Comparison of ENCODE assay signal across 9 mouse cellular contexts in the genomic region with DNA sequence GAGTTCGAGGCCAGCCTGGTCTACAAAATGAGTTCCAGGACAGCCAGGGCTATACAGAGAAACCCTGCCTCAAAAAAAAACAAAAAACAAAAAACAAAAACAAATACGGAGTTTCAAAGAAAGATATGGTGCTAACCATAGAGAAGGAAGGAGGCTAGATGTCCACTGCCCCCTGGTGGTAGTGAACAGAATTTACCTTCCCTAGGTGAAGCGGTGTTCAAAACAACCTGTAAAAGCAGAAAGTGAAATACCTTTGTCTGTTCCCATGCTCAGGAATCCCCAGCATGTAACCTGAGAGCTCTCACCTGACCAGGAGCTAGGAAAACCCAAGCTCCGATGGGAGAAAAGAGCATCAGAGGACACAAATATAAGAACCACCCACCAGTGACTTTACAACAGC.
DNase-seq lines count a peak whose midpoint lies in the region; ATAC-seq and TF ChIP-seq lines count a peak whose summit lies in the region.
"Had no signal": no experiment of that assay in that cellular context is flagged by ENCODE, and none has a peak within 500 bp of the region (broad histone marks: within the 10 kb centered on the region; RNA-seq: fewer than 3 reads in every experiment).

No protein-coding gene starts in this region.

- POLR2A ChIA-PET in Patski (lab: Charles Lee), result no interaction called here

- intact Hi-C loops in left cerebral cortex, adult 2 months (cut with DNase I), result no loop called here
- intact Hi-C loops in left cerebral cortex, postnatal 25 days (cut with DNase I), result no loop called here

- peak; percentile 59 for TF ChIP-seq CTCF in left cerebral cortex, adult 2 months (IDR thresholded peaks at IDR 0.05)
- peak; percentile 66 for TF ChIP-seq CTCF in Patski (IDR thresholded peaks at IDR 0.05)

- DNase-seq in left cerebral cortex, adult 2 months (ENCODE audit: extremely low spot score in 1 of 2, low spot score in 2 of 2), result no peak
- DNase-seq in left cerebral cortex, postnatal 25 days (ENCODE audit: low spot score in 2 of 2), result no peak
- no peak for DNase-seq in Patski (ENCODE audit: low read depth, low spot score)
- DNase-seq in embryo, embryonic 10 days (ENCODE audit: low spot score), result peak; percentile 34
- peak; percentile 36 for DNase-seq in naive thymus-derived CD4-positive, alpha-beta T cell, adult 2 months (ENCODE audit: low read depth)
- no peak for DNase-seq in layer of hippocampus, adult 8-10 months (ENCODE audit: low spot score in 2 of 2)
- no peak for DNase-seq in left cerebral cortex, adult 11 months (ENCODE audit: low spot score)
- DNase-seq: liver, embryonic 13.5 days had no signal

- no peaks in the 10 kb centered on the region for H3K27me3 ChIP-seq in Patski
- H3K27me3 ChIP-seq: heart, embryonic 13.5 days; liver, embryonic 13.5 days had no signal

- H3K27ac ChIP-seq in left cerebral cortex, adult 2 months, result no peak overlapping the region
- H3K27ac ChIP-seq: heart, embryonic 13.5 days; liver, embryonic 13.5 days had no signal

- no peak overlapping the region for H3K4me3 ChIP-seq in left cerebral cortex, adult 2 months
- H3K4me3 ChIP-seq: heart, embryonic 13.5 days; liver, embryonic 13.5 days had no signal

- ATAC-seq in Patski, result no peak

- CTCF ChIA-PET in Patski (lab: Charles Lee), result interaction anchor here (3.1 kb wide), 1 partner anchor 75 kb away, joined by 15 read pairs; no protein-coding TSS in a partner anchor

- in situ Hi-C loops in Patski (cut with MboI; ENCODE audit: low pct_unique_long_range_greater_than_20kb), result no loop called here

Comparison
In these comparisons a context has a peak if more than half of its experiments do, and no peak if none do; other contexts are left out.
1. DNase-seq: peak in embryo, embryonic 10 days (single experiment) and naive thymus-derived CD4-positive, alpha-beta T cell, adult 2 months (single experiment); none in left cerebral cortex, adult 2 months (0 of 2), left cerebral cortex, postnatal 25 days (0 of 2), Patski (single experiment), layer of hippocampus, adult 8-10 months (0 of 2) and left cerebral cortex, adult 11 months (single experiment).